Mouse (Mus musculus): ENCODE measurements at regions not wholly inside any gene's neighbourhood (a gene's known extent, or its start where the extent isn't known, plus 50 kb on each side); places are given as distances from the start of the nearest gene placed in this dataset.

GRCm38 (mm10) chr13:92911660-92912284 is 67.2 kb downstream of the Mtx3 start:
- in situ Hi-C loops (cut with MboI, MseI), result no loop called here

GRCm38 (mm10) chr13:92912661-92913060 is 68.1 kb downstream of the Mtx3 start:
- in situ Hi-C loops (cut with MboI, MseI), result no loop called here

DNA sequence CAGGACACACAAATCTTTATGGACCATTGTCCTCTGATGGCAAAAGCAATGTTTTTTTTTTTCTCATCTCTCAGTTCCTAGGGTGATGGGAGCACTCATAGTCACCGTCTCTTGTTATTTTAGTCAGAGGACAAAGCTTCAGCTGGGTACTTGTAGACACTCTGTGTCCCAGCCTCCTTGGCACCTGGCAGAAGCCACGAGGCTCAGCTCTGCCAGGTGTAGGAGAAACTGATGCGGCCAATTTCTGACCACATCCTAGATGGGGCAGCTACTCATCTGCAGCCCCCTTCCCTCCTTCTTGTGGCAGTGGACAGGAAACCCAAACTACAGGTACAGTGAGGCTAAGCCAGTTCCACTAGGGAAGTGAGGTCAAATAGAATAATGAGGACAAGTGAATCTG is 70.1 kb downstream of the Mtx3 start:
- in situ Hi-C loops (cut with MboI, MseI), result no loop called here

DNA sequence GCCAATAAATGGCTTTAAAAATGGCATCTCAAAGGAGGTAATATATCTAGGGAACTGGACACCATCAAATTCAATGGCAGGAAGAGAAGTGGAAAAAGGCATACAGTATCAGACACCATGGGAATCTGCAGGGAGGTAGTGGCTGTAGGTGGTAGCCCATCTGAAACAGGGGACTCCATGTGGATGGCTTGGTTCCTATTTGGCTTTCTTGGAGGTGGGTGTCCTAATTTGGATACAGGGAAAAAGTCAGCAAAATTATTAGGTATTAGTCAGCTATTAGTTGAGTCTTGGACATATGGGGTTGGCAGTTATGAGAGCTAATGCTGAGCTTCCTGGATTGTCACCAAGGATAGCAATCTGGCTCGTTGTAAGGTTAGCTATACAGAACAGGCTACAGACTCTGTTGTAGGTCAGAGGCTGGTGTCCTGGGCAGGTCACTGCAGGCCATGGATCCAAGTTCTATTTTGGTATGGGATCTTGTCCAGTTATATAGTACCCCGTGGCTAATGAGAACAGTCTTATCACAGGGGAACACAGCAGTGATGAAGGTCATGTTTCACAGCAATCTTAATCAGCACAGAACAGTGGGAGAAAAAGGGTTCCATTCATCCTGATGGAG is 70.8 kb downstream of the Mtx3 start:
- in situ Hi-C loops (cut with MboI, MseI), result no loop called here

DNA sequence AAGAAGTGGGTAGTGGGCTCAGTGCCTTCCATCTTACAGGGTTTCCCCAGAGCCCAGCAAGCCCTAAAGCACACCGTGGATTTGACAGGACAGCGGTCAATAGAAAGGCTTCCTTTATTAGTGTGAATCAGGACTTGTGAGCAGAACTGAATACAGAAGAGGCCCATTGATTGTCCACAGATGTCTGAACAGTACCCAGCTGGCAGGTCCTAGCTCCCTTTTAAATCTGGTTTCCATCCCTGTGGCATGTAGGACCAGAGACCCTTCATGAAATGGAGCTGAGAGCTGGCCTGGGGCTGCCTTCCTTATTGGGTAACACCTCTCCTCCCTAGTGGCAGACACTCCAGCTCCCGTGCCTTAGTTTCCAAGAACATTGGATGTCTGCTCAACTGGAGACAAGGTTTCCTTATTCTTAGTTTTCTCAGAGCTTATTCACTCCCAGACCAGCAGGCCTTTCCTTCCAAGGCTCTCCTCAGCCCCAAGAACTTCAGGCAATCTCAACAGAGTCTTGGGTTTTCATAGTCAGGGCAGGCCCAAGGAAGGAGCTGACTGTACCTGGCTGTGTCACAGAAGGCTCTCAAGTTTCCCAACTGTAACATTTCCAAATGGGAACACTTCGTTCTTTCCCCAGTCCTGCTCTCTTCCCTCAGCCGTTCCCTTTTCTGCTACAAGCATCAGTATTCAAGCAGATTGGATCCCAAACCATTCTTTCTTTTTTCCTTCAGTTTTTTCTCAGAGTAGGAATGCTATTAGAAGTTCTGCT is 71.6 kb downstream of the Mtx3 start:
- in situ Hi-C loops (cut with MboI, MseI), result no loop called here

DNA sequence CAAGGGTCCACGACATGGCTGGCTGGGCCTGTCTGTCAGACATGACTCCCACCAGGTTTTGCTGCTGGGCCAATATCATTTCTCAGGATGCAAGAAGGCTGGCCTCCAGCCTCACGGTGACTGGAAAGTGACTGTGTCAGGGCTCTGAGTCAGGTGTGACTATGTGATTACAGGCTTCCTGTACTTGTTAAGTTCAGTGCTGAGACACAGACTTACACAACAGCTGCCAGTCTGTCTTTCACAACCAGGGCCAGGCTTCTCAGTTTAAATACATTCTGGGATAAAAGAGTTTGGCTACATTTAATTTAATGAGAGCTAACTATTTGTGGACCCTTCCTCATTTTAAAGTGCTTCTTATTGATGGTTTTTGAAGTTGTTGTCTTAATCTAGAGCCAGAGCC is 75.3 kb downstream of the Mtx3 start:
- in situ Hi-C loops (cut with MboI, MseI), result no loop called here

GRCm38 (mm10) chr13:92921936-92922335 is 77.4 kb downstream of the Mtx3 start:
- in situ Hi-C loops (cut with MboI, MseI), result no loop called here

- in situ Hi-C loops (cut with MboI, MseI), result no loop called here
These were observed 78.9 kb downstream of the Mtx3 start for GRCm38 (mm10) chr13:92923496-92923895.

- in situ Hi-C loops (cut with MboI, MseI), result no loop called here
These were observed 79.5 kb downstream of the Mtx3 start for GRCm38 (mm10) chr13:92924021-92924420.

DNA sequence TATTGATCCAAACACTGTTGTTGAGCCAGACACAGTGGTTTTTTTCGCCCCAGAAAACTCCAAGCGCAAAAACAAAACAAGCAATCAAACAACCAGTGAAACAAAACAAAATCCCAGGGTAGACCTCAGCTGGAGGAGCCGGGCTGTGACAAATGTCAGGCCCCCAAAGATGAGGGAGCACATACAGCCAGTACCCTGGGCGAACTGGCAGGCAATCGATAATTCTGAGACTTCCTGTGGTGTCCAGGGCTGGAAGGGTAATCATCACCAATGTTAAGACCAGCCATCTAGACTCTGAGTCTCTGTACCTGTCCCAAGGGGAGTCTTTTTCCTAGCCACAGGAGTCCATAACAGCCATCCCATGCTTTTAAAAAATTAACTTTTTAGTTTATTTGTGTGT is 80.6 kb downstream of the Mtx3 start:
- in situ Hi-C loops (cut with MboI, MseI), result no loop called here

DNA sequence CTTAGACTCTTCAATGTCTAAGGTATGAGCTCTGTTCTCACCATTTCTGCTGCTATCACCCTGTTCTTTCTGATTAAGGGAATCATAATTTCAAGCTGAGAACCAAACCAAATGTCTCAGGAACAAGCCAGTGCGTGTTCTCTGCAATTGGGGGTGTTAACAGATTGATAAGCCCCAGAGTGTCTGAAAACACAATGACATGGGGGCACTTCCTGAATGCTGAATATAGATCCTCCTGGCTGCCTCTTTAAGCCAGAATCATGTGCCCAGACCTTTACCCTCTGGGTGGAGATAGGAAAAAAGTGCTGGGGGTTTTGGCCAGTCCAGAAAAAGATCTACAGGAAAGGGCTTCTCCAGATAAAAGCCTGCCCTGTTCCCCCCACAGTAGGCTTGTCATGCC is 84.0 kb downstream of the Mtx3 start:
- in situ Hi-C loops (cut with MboI, MseI), result no loop called here

DNA sequence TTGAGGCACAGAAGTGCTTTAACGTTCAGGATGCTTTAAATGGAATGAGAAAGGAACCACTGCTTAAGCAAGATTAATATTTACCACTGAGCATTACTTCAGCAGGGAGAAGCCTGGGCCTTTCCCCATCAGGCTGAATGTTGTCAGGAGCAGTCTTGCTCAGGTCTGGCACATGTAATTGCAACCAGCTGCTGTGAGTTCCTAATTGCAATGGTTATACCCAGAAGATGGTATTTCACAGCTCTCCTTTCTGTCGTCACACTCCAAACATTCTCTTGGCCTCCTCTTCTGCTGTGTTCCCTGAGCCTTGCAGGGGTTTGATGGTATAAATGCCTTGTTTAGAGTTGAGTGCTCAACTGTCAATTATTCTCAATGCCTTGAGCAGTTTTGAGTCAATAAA is 87.1 kb downstream of the Mtx3 start:
- in situ Hi-C loops (cut with MboI, MseI), result no loop called here

DNA sequence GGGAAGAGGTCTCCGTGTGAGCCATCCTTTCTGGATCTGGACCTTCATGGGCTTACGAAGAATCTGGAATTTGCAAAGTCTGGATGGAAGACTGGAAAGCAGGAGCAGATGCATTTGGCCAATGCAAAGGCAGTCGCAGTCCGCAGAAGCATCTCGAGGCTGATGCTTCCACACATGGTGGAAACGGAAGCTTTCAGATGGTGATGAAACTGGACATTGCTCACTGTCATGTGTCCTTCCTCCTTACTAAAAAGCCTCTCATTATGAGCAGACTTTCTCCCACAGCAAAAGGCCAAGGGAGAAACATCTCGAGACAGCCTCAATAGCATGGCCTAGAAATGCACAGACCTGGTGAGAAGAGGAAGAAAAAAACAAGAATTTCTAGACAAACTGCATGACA is 94.5 kb downstream of the Mtx3 start:
- in situ Hi-C loops (cut with MboI, MseI), result no loop called here

GRCm38 (mm10) chr13:92940610-92941009 is 96.0 kb downstream of the Mtx3 start:
- in situ Hi-C loops (cut with MboI, MseI), result no loop called here

DNA sequence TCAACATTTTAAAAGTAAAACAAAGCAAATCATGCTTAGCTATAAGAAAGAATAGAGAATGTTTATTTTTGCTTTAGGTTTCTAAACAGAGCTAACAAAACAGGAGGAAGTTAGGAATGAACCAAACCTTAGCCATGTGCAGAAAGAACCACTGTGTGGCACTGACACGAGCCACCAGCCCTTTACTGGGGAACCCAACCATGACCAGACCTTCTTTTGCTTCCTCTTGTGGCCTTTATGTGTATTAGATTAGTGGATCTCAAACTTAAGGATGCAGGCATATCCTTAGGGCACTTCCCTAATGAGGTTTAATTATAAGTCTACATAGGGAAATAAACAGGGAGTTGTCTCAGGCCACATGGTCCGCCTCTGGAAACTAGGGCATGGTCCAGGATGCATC is 104.0 kb downstream of the Mtx3 start:
- in situ Hi-C loops (cut with MboI, MseI), result loop anchor here (5.0 kb wide), 1 partner anchor 54 kb away; no protein-coding TSS in a partner anchor

DNA sequence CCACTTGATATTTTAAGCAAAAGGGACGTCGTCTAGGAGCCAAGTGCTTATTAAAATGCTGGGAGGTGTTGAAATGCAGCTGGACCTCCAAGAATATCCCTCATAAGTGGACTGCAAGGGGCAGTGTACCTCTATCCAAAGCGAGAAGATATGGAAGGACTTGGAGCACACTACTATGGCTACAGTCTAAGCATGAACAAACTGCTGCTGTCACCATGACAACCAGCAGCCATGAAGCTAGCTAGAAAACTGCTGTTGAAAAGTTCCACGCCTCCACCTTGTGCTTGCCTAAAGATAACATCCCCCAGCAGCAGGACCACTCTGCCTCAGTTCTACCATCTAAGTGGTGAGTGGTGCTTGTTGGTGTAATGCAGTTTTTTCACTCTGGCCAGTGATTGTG is 115.5 kb downstream of the Mtx3 start:
- in situ Hi-C loops (cut with MboI, MseI), result no loop called here

DNA sequence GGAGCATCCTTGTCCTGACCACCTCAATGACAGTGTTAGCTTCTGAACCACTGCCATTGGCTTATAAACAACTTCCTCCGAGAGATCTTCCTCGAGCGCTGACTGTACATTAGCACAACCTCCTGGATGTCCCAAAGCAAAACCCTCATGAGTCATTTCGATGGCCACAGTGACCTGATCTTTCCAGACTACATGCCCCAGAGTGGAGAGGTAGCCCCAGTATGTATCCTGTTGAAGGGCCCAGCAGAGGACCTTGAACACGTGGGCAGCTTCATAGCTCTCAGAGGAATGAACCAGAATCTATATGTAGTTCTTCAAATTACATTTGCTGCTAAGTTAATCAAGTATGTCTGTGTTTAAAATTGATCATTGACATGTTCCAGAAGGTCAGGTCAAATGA is 118.1 kb downstream of the Mtx3 start:
- in situ Hi-C loops (cut with MboI, MseI), result no loop called here

- in situ Hi-C loops (cut with MboI, MseI), result no loop called here
These were observed 118.9 kb downstream of the Mtx3 start for GRCm38 (mm10) chr13:92963351-92963895.

DNA sequence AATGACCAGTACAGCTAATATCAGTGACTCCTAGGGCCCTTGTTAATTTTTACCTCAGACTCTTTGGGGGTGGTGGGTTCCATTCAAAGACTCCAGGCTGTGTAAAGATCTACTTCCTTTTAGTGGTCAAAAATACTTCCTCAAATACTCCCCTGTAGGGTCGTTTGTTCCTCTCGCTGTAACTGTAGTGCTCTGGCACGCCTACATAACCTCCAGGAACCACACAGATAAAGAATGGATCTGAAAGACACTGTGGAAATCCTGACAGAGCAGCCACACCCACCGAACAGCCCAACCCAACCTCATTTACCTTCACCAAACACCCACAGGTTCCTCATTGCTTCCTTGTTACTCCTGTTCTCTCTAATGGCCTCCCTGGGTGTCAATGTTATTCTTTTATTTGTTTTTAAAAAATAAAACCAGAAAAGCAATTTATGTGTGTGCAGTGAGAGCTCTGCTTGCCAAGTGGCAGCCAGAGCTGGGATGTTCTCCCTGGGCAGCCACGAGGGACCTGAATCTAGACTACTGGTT is 119.7 kb downstream of the Mtx3 start:
- in situ Hi-C loops (cut with MboI, MseI), result no loop called here

DNA sequence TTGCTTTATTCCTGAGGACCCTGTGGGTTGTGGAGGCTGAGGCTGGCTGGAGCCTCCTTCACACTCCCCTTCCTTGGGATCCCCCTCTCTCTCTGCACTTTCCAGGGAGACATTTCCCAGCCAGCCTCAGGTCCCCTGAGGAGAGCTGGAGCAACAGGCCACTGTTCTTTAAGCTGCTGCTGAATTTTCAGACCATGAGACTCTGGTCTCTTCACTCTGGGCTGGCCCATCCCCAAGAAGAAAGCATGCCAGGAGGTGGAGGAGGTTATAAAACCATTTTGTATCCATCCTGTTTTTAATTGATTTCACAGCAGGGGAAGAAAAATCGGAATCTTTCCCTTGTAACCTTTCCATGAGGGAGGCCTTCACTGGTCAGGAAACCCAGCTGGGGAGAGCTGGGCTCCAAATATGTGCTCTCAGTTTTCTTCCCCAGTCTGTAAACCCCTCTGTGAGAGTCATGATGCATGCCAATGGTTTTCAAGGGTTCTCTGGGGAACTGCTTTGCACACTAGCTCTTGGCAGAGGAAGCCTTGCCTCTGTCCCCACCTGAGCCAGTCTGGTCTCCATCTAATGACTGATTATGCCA is 122.6 kb downstream of the Mtx3 start:
- in situ Hi-C loops (cut with MboI, MseI), result no loop called here

GRCm38 (mm10) chr13:92969579-92969978 is 125.0 kb downstream of the Mtx3 start:
- in situ Hi-C loops (cut with MboI, MseI), result no loop called here

- in situ Hi-C loops (cut with MboI, MseI), result no loop called here
These were observed 128.3 kb downstream of the Mtx3 start for GRCm38 (mm10) chr13:92972891-92973290.

All from T-helper 1 cell (primary cell).